Comparison of ENCODE assay signal across 33 mouse cellular contexts in genomic region chr12:26344408-26344807, GRCm38 (mm10).
"Had no signal": no experiment of that assay in that cellular context is flagged by ENCODE, and none has a peak within 500 bp of the region (broad histone marks: within the 10 kb centered on the region; RNA-seq: fewer than 3 reads in every experiment).

No protein-coding gene starts in this region.

- ATAC-seq: hindbrain, embryonic 16.5 days; hindbrain, postnatal 0 days; inflammation-experienced regulatory T-cells, adult 6 months; intestine, embryonic 15.5 days; intestine, embryonic 16.5 days; intestine, postnatal 0 days had no signal

- H3K27me3 ChIP-seq: heart, embryonic 12.5 days; heart, embryonic 13.5 days; heart, embryonic 15.5 days; hindbrain, embryonic 12.5 days; hindbrain, embryonic 13.5 days; hindbrain, embryonic 15.5 days; intestine, embryonic 15.5 days; kidney, embryonic 15.5 days had no signal

- H3K4me3 ChIP-seq: heart, embryonic 10.5 days; heart, embryonic 12.5 days; heart, embryonic 13.5 days; heart, embryonic 15.5 days; hindbrain, embryonic 10.5 days; hindbrain, embryonic 12.5 days; hindbrain, embryonic 13.5 days; hindbrain, embryonic 15.5 days; intestine, embryonic 15.5 days; kidney, embryonic 15.5 days; layer of hippocampus, adult 2 months had no signal

- H3K27ac ChIP-seq: heart, embryonic 10.5 days; hindbrain, embryonic 10.5 days; hindbrain, embryonic 12.5 days; hindbrain, embryonic 13.5 days; hindbrain, embryonic 14.5 days; hindbrain, embryonic 15.5 days; hindbrain, postnatal 0 days; intestine, embryonic 15.5 days; layer of hippocampus, adult 2 months had no signal

- H3K9ac ChIP-seq: heart, embryonic 12.5 days; heart, embryonic 13.5 days; heart, embryonic 15.5 days; hindbrain, embryonic 12.5 days; hindbrain, embryonic 13.5 days; hindbrain, embryonic 14.5 days; hindbrain, embryonic 15.5 days; intestine, embryonic 15.5 days; kidney, embryonic 15.5 days had no signal

- H3K4me1 ChIP-seq: heart, embryonic 10.5 days; hindbrain, embryonic 12.5 days; intestine, embryonic 15.5 days had no signal

- H3K9me3 ChIP-seq: heart, embryonic 10.5 days; heart, embryonic 12.5 days; heart, embryonic 13.5 days; heart, embryonic 15.5 days; hindbrain, embryonic 10.5 days; hindbrain, embryonic 12.5 days; hindbrain, embryonic 13.5 days; hindbrain, embryonic 15.5 days; intestine, embryonic 15.5 days; kidney, embryonic 15.5 days had no signal

- H3K4me2 ChIP-seq: heart, embryonic 11.5 days; heart, embryonic 12.5 days; heart, embryonic 13.5 days; heart, embryonic 15.5 days; hindbrain, embryonic 12.5 days; hindbrain, embryonic 13.5 days; hindbrain, embryonic 14.5 days; hindbrain, embryonic 15.5 days; intestine, embryonic 15.5 days; kidney, embryonic 15.5 days had no signal

- H3K36me3 ChIP-seq: heart, embryonic 10.5 days; heart, embryonic 12.5 days; heart, embryonic 13.5 days; heart, embryonic 15.5 days; hindbrain, embryonic 15.5 days; intestine, embryonic 15.5 days had no signal

- DNase-seq: heart, postnatal 10 days; heart, postnatal 14 days; heart, postnatal 36 days; heart, postnatal 4 days; kidney, adult 11 months; kidney, adult 18-20 months; kidney, adult 2 months; kidney, adult 8-10 months; kidney, adult 9 months; kidney, postnatal 10 days; kidney, postnatal 14 days; kidney, postnatal 36 days; kidney, postnatal 4 days; layer of hippocampus, adult 9-11 months; layer of hippocampus, postnatal 36 days had no signal
